Comparison of ENCODE assay signal across 33 mouse cellular contexts in the genomic region with DNA sequence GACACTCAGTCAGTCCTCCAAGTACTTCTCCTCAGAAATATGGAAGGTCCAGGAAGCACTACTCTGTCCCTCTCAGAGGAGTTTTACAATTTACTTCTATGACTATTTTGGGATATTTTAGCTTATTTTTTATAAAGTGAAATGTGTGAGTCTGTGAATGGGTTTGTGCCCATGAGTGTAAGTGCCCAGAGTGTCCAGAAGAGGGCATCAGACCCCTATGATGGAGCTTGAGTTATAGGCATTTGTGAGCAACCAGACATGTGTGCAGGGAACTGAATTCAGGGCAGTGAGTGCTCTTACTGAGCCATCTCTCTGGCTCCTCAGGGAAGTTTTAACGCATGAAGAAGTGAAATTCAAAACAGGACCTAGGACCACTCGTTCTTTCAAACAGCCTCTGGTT. TPM values are rescaled to one million over a fixed set of nuclear protein-coding genes. Genes with fewer than 3 reads are reported as not detected.
DNase-seq lines count a peak whose midpoint lies in the region; ATAC-seq and TF ChIP-seq lines count a peak whose summit lies in the region.
"Had no signal": no experiment of that assay in that cellular context is flagged by ENCODE, and none has a peak within 500 bp of the region (broad histone marks: within the 10 kb centered on the region; RNA-seq: fewer than 3 reads in every experiment).

No protein-coding gene starts in this region.

- TF ChIP-seq CTCF in intestine, postnatal 0 days (IDR thresholded peaks at IDR 0.05; ENCODE audit: low read depth) = peak; percentile 31
- 0 out of 2 replicates have a peak, but pooled peaks have one; percentile 13 for TF ChIP-seq CTCF in midbrain, postnatal 0 days (IDR thresholded peaks at IDR 0.05)
- peak; percentile 22; the same call in 1 of the 2 replicates for TF ChIP-seq CTCF in stomach, postnatal 0 days (IDR thresholded peaks at IDR 0.05; ENCODE audit: low read depth)

- H3K4me1 ChIP-seq in intestine, postnatal 0 days (replicated peaks; ENCODE audit: control insufficient read depth, insufficient read depth, low read length) = no peaks in the 10 kb centered on the region
- H3K4me1 ChIP-seq in intestine, embryonic 15.5 days (replicated peaks) = no peaks in the 10 kb centered on the region
- H3K4me1 ChIP-seq in midbrain, postnatal 0 days (ENCODE audit: insufficient read depth, low read length) = no peaks in the 10 kb centered on the region
- no peaks in the 10 kb centered on the region for H3K4me1 ChIP-seq in midbrain, embryonic 15.5 days
- no peaks in the 10 kb centered on the region for H3K4me1 ChIP-seq in stomach, postnatal 0 days (replicated peaks; ENCODE audit: control insufficient read depth, insufficient read depth)
- H3K4me1 ChIP-seq: embryonic facial prominence, embryonic 10.5 days; embryonic facial prominence, embryonic 15.5 days; forebrain, embryonic 13.5 days; heart, embryonic 15.5 days; hindbrain, embryonic 12.5 days; kidney, embryonic 15.5 days; liver, embryonic 15.5 days; megakaryocyte, embryonic 14.5 days; midbrain, embryonic 12.5 days; neural tube, embryonic 15.5 days; stomach, embryonic 15.5 days had no signal

- no peaks in the 10 kb centered on the region for H3K27me3 ChIP-seq in intestine, postnatal 0 days (replicated peaks; ENCODE audit: control insufficient read depth, insufficient read depth, low read length)
- no peaks in the 10 kb centered on the region for H3K27me3 ChIP-seq in intestine, embryonic 15.5 days (replicated peaks)
- H3K27me3 ChIP-seq in midbrain, postnatal 0 days (ENCODE audit: insufficient read depth, low read length) = no peaks in the 10 kb centered on the region
- no peaks in the 10 kb centered on the region for H3K27me3 ChIP-seq in midbrain, embryonic 15.5 days (replicated peaks)
- H3K27me3 ChIP-seq in stomach, postnatal 0 days (ENCODE audit: control insufficient read depth, insufficient read depth, low read length) = no peaks in the 10 kb centered on the region
- H3K27me3 ChIP-seq: embryonic facial prominence, embryonic 15.5 days; forebrain, embryonic 13.5 days; heart, embryonic 15.5 days; hindbrain, embryonic 12.5 days; kidney, embryonic 15.5 days; liver, embryonic 15.5 days; neural tube, embryonic 15.5 days; stomach, embryonic 15.5 days had no signal

- TF ChIP-seq EP300 in stomach, postnatal 0 days (optimal IDR thresholded peaks at IDR 0.05) = no peak

- no peaks in the 10 kb centered on the region for H3K36me3 ChIP-seq in intestine, postnatal 0 days (ENCODE audit: control insufficient read depth, insufficient read depth)
- no peaks in the 10 kb centered on the region for H3K36me3 ChIP-seq in intestine, embryonic 15.5 days
- H3K36me3 ChIP-seq in midbrain, postnatal 0 days (ENCODE audit: insufficient read depth, low read length) = no peaks in the 10 kb centered on the region
- H3K36me3 ChIP-seq in midbrain, embryonic 15.5 days (replicated peaks) = no peaks in the 10 kb centered on the region
- H3K36me3 ChIP-seq in stomach, postnatal 0 days (ENCODE audit: control insufficient read depth, insufficient read depth, low read length) = no peaks in the 10 kb centered on the region
- H3K36me3 ChIP-seq: embryonic facial prominence, embryonic 10.5 days; embryonic facial prominence, embryonic 15.5 days; heart, embryonic 15.5 days; hindbrain, embryonic 12.5 days; kidney, embryonic 15.5 days; liver, embryonic 15.5 days; midbrain, embryonic 12.5 days; neural tube, embryonic 15.5 days; stomach, embryonic 15.5 days had no signal

- no peak for ATAC-seq in intestine, postnatal 0 days
- no peak for ATAC-seq in intestine, embryonic 15.5 days
- no peak for ATAC-seq in midbrain, postnatal 0 days (ENCODE audit: low FRiP score)
- no peak for ATAC-seq in midbrain, embryonic 15.5 days (replicated peaks)
- no peak for ATAC-seq in stomach, postnatal 0 days (ENCODE audit: low FRiP score, low TSS enrichment)
- ATAC-seq: forebrain, embryonic 13.5 days; hindbrain, postnatal 0 days had no signal

- H3K27ac ChIP-seq in intestine, postnatal 0 days (ENCODE audit: low read depth, low read length) = no peak overlapping the region
- no peak overlapping the region for H3K27ac ChIP-seq in intestine, embryonic 15.5 days
- H3K27ac ChIP-seq in midbrain, postnatal 0 days (ENCODE audit: low read depth, low read length) = no peak overlapping the region
- H3K27ac ChIP-seq in midbrain, embryonic 15.5 days = no peak overlapping the region
- H3K27ac ChIP-seq in stomach, postnatal 0 days (replicated peaks) = no peak overlapping the region
- H3K27ac ChIP-seq: embryonic facial prominence, embryonic 10.5 days; embryonic facial prominence, embryonic 15.5 days; forebrain, embryonic 13.5 days; heart, embryonic 15.5 days; hindbrain, embryonic 12.5 days; hindbrain, postnatal 0 days; kidney, embryonic 15.5 days; liver, embryonic 15.5 days; midbrain, embryonic 12.5 days; neural tube, embryonic 15.5 days; stomach, embryonic 15.5 days had no signal

- H3K9ac ChIP-seq in intestine, postnatal 0 days (ENCODE audit: low read depth, low read length) = no peak overlapping the region
- no peak overlapping the region for H3K9ac ChIP-seq in intestine, embryonic 15.5 days
- no peak overlapping the region for H3K9ac ChIP-seq in midbrain, postnatal 0 days (replicated peaks; ENCODE audit: low read length, poor library complexity, severe bottlenecking)
- H3K9ac ChIP-seq in midbrain, embryonic 15.5 days = no peak overlapping the region
- no peak overlapping the region for H3K9ac ChIP-seq in stomach, postnatal 0 days (ENCODE audit: low read length)
- H3K9ac ChIP-seq: embryonic facial prominence, embryonic 15.5 days; forebrain, embryonic 13.5 days; heart, embryonic 15.5 days; hindbrain, embryonic 12.5 days; kidney, embryonic 15.5 days; liver, embryonic 15.5 days; midbrain, embryonic 12.5 days; neural tube, embryonic 15.5 days; stomach, embryonic 15.5 days had no signal

- no peak overlapping the region for H3K4me3 ChIP-seq in intestine, postnatal 0 days (ENCODE audit: low read depth, low read length)
- no peak overlapping the region for H3K4me3 ChIP-seq in intestine, embryonic 15.5 days (replicated peaks)
- H3K4me3 ChIP-seq in midbrain, postnatal 0 days (ENCODE audit: low read depth, low read length) = no peak overlapping the region
- no peak overlapping the region for H3K4me3 ChIP-seq in midbrain, embryonic 15.5 days
- H3K4me3 ChIP-seq in stomach, postnatal 0 days (ENCODE audit: low read depth, low read length) = no peak overlapping the region
- H3K4me3 ChIP-seq: embryonic facial prominence, embryonic 10.5 days; embryonic facial prominence, embryonic 15.5 days; forebrain, embryonic 13.5 days; heart, embryonic 15.5 days; hindbrain, embryonic 12.5 days; kidney, embryonic 15.5 days; liver, embryonic 15.5 days; megakaryocyte, embryonic 14.5 days; midbrain, embryonic 12.5 days; neural tube, embryonic 15.5 days; stomach, embryonic 15.5 days had no signal

- H3K9me3 ChIP-seq in intestine, postnatal 0 days (ENCODE audit: control insufficient read depth) = no peaks in the 10 kb centered on the region
- no peaks in the 10 kb centered on the region for H3K9me3 ChIP-seq in intestine, embryonic 15.5 days
- H3K9me3 ChIP-seq in midbrain, postnatal 0 days (ENCODE audit: low read length) = no peaks in the 10 kb centered on the region
- H3K9me3 ChIP-seq in midbrain, embryonic 15.5 days = no peaks in the 10 kb centered on the region
- no peaks in the 10 kb centered on the region for H3K9me3 ChIP-seq in stomach, postnatal 0 days (ENCODE audit: control insufficient read depth, low read length)
- H3K9me3 ChIP-seq: embryonic facial prominence, embryonic 10.5 days; forebrain, embryonic 13.5 days; heart, embryonic 15.5 days; hindbrain, embryonic 12.5 days; kidney, embryonic 15.5 days; liver, embryonic 15.5 days; midbrain, embryonic 12.5 days; neural tube, embryonic 15.5 days; stomach, embryonic 15.5 days had no signal

- WGBS in intestine, postnatal 0 days = 91% methylated on average over 2 of the region's 2 CpGs
- WGBS in intestine, embryonic 15.5 days = 84% methylated on average over 2 of the region's 2 CpGs
- WGBS in midbrain, postnatal 0 days = 82% methylated on average over 2 of the region's 2 CpGs
- 88% methylated on average over 2 of the region's 2 CpGs for WGBS in midbrain, embryonic 15.5 days
- WGBS in stomach, postnatal 0 days = 87% methylated on average over 2 of the region's 2 CpGs

- DNase-seq in midbrain, postnatal 0 days (ENCODE audit: low spot score) = no peak
- peak; percentile 14 for DNase-seq in MEL-GATA-1-ER (ENCODE audit: extremely low read depth, low read depth)
- DNase-seq in stomach, postnatal 0 days (ENCODE audit: low spot score) = no peak
- no peak for DNase-seq in spleen, postnatal 10 days (ENCODE audit: low spot score in 2 of 2)
- DNase-seq in adrenal gland, adult 18-20 months (ENCODE audit: low spot score in 2 of 2) = no peak
- DNase-seq: adrenal gland, postnatal 14 days; cerebellum, adult 11-12 months; cerebellum, postnatal 10 days; gastrocnemius, postnatal 10 days; kidney, adult 11 months; kidney, postnatal 25 days; left cerebral cortex, postnatal 4 days; lung, postnatal 4 days; retina, postnatal 1 day; right cerebral cortex, postnatal 14 days; thymus, postnatal 25 days had no signal

- no peak overlapping the region for H3K4me2 ChIP-seq in intestine, postnatal 0 days (replicated peaks; ENCODE audit: low read depth)
- H3K4me2 ChIP-seq in intestine, embryonic 15.5 days (replicated peaks) = no peak overlapping the region
- no peak overlapping the region for H3K4me2 ChIP-seq in midbrain, postnatal 0 days (ENCODE audit: low read depth, low read length, poor library complexity, severe bottlenecking)
- H3K4me2 ChIP-seq in midbrain, embryonic 15.5 days = no peak overlapping the region
- no peak overlapping the region for H3K4me2 ChIP-seq in stomach, postnatal 0 days (replicated peaks; ENCODE audit: low read depth)
- H3K4me2 ChIP-seq: embryonic facial prominence, embryonic 15.5 days; forebrain, embryonic 13.5 days; heart, embryonic 15.5 days; hindbrain, embryonic 12.5 days; kidney, embryonic 15.5 days; liver, embryonic 15.5 days; midbrain, embryonic 12.5 days; neural tube, embryonic 15.5 days; stomach, embryonic 15.5 days had no signal

RNA-seq across cellular contexts. Expression of a gene that starts 41.2 kb away (rescaled TPM):
- 7.8 and 9.5 TPM in 2 replicates for polyA plus RNA-seq in intestine, postnatal 0 days (2015; fragmentation: Nextera tagmentation; extraction: Ambion mirVana)
- 12.8 and 13.3 TPM in 2 replicates for polyA plus RNA-seq in intestine, embryonic 15.5 days (2015; fragmentation: Nextera tagmentation; extraction: Ambion mirVana)
- 48.8 and 64.1 TPM in 2 replicates for total RNA-seq in midbrain, postnatal 0 days (2014; rRNA removed)
- polyA plus RNA-seq in midbrain, postnatal 0 days (2015; fragmentation: Nextera tagmentation; extraction: Ambion mirVana) = 82.9 and 85.8 TPM in 2 replicates
- polyA plus RNA-seq in midbrain, embryonic 15.5 days (2015; fragmentation: Nextera tagmentation; extraction: Ambion mirVana) = 74.6 and 77.4 TPM in 2 replicates
- polyA plus RNA-seq in stomach, postnatal 0 days (2015; fragmentation: Nextera tagmentation; extraction: Ambion mirVana) = 10.6 and 12.0 TPM in 2 replicates
- total RNA-seq in adrenal gland, adult 18-20 months (2021) = 10 to 100 TPM; 21.4 to 24.6 TPM

RNA-seq across cellular contexts. Expression of a gene that starts 44.2 kb away (rescaled TPM):
- 0.42 and 0.47 TPM in 2 replicates for polyA plus RNA-seq in intestine, postnatal 0 days (2015; fragmentation: Nextera tagmentation; extraction: Ambion mirVana)
- 0.08 TPM in 2 replicates for polyA plus RNA-seq in intestine, embryonic 15.5 days (2015; fragmentation: Nextera tagmentation; extraction: Ambion mirVana)
- 0.71 and 0.90 TPM in 2 replicates for total RNA-seq in midbrain, postnatal 0 days (2014; rRNA removed)
- polyA plus RNA-seq in midbrain, postnatal 0 days (2015; fragmentation: Nextera tagmentation; extraction: Ambion mirVana) = 0.42 and 0.62 TPM in 2 replicates
- polyA plus RNA-seq in midbrain, embryonic 15.5 days (2015; fragmentation: Nextera tagmentation; extraction: Ambion mirVana) = 0.21 and 0.26 TPM in 2 replicates
- polyA plus RNA-seq in stomach, postnatal 0 days (2015; fragmentation: Nextera tagmentation; extraction: Ambion mirVana) = 0.85 and 1.2 TPM in 2 replicates
- total RNA-seq in adrenal gland, adult 18-20 months (2021) = 1 to 10 TPM; 1.8 to 2.0 TPM
- total RNA-seq: monocyte, adult 5-6 weeks had no signal
- polyA plus RNA-seq: embryonic facial prominence, embryonic 10.5 days; liver, embryonic 15.5 days; lung, embryonic 16.5 days had no signal
